Mouse (Mus musculus) neutrophil, adult 59 days (primary cell): Measurements from ENCODE around the gene Abcg2. TPM values are rescaled to one million over a fixed set of nuclear protein-coding genes. Genes with fewer than 3 reads are reported as not detected.

Experiments
- total RNA-seq, 2 experiments: library from RNA; stranded (reverse); gene quantifications; 1 replicate in 1 of 2; 2 replicates in 1 of 2; pipeline ENCODE4 v1.2.4; 2023

Gene Abcg2
- total RNA-seq, result 10 to 100 TPM in 1 of 2 experiments, 1 to 10 TPM in 1; 7.7 to 12.1 TPM

GRCm38 (mm10) chr6:58584223-58584622 lies at the start of gene Abcg2:
Gene Abcg2 (plus strand): TSS chr6:58584523.

Other genes starting within 250 kb of the Abcg2 start
- gene Vmn1r30, start 141.1 kb upstream of the Abcg2 start, total RNA-seq, result not detected
- gene Vmn1r31, start 109.2 kb upstream of the Abcg2 start, total RNA-seq, result not detected
- 10 to 100 TPM; 22.0 to 25.1 TPM for gene Herc3, start 246.9 kb downstream of the Abcg2 start, total RNA-seq